Mouse (Mus musculus) embryonic fibroblast, embryonic 13.5 days (primary cell): Measurements from ENCODE around the gene Snapin. TPM values are rescaled to one million over a fixed set of nuclear protein-coding genes. Genes with fewer than 3 reads are reported as not detected.
A peak's percentile ranks its signal among the peaks of the same experiment; 100 is the strongest.

Source experiments
- H3K27ac ChIP-seq: 2 replicates; pipeline ENCODE4 v1.5.1; 2012; ENCODE audit warnings: low read length, control low read depth, inconsistent platforms; ENCODE audit not compliant: insufficient read depth
- H3K4me1 ChIP-seq: 2 replicates; pipeline ENCODE4 v1.6.1; 2011; ENCODE audit warnings: low read length; ENCODE audit not compliant: control insufficient read depth, insufficient read depth
- H3K4me3 ChIP-seq: 2 replicates; pipeline ENCODE4 v1.5.1; 2011; ENCODE audit warnings: mild to moderate bottlenecking, control low read depth, low read length; ENCODE audit not compliant: insufficient read depth
- CTCF ChIP-seq: IDR thresholded peaks from 2 replicates; pipeline ENCODE4 v1.5.1; 2011; ENCODE audit warnings: mild to moderate bottlenecking, control low read depth, low read length, moderate library complexity, borderline replicate concordance; ENCODE audit not compliant: insufficient read depth
- POLR2A ChIP-seq: IDR thresholded peaks from 2 replicates; pipeline ENCODE4 v1.6.1; 2011; ENCODE audit warnings: low read depth, mild to moderate bottlenecking, control low read depth, low read length, moderate library complexity
- polyA plus RNA-seq: library from polyadenylated mRNA; stranded (reverse); fragments of >200 nt; gene quantifications from 2 replicates; pipeline ENCODE4 v1.2.4, GENCODE M21; 2011; ENCODE audit warnings: low read depth; ENCODE audit not compliant: missing spikeins, insufficient read length

Snapin gene
- polyA plus RNA-seq, 1 experiment, result 102 TPM

DNA sequence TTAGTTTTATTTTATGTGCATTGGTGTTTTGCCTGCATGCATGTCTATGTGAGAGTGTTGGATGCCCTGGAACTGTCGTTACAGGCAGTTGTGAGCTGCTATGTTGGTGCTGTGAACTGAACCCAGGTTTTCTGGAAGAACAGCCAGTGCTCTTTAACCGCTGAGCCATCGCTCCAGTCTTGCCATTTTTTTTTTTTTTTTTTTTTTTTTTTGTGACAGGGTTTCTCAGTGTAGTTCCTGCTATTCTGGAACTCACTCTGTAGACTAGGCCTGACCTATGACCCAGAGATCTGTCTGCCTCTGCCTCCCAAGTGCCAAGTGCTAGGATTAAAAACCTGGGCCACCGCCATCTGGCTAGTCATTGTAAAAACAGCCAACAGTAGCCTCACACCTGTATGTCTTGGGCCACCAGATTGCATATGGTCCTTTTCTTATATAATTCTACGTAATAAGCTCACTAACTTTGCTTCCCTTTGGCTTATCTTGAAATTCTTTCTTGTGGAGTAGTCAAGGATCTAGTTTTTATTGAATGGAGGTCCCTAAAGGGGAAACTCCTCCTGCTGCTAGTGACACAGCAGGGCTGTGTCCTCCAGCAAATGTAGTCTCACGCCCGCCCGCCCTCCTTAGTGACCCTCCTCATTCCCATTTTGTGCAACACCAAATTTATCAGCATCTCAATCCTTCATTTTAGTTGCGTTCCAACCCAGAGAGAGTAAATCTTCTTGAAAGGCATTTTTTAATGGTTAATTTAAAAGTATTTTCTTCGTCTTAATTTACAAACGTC lies 45.2 kb downstream of the Snapin start:
- no peak for TF ChIP-seq POLR2A
- TF ChIP-seq CTCF, result no peak
- Histone ChIP-seq H3K4me1 (peaks cover 2% of the 10 kb centered on the region; the same call in 1 of the 2 replicates), H3K27ac (peak overlapping the region; percentile 32; the same call in 1 of the 2 replicates), H3K4me3 (no peak overlapping the region)

DNA sequence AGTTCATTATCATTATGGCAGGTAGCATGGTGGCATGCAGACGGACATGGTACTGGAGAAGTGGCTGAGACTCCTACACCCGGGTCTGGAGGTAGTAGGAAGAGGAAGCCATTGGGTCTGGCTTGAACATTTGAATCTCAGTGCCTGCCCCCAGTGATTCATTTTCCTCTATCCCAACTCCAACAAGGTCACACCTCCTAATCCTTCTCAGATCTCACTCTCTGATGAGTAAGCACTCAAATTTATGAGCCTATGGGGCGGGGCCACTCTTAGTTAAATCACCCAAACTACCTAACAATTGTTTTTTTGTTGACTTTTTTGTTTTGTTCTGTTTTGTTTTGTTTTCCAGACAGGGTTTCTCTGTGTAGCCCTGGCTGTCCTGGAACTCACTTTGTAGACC lies 46.9 kb downstream of the Snapin start:
- no peak overlapping the region for H3K27ac ChIP-seq
- no peak for TF ChIP-seq POLR2A
- TF ChIP-seq CTCF, result no peak
- peaks cover 2% of the 10 kb centered on the region; the same call in 1 of the 2 replicates for H3K4me1 ChIP-seq
- H3K4me3 ChIP-seq, result no peak overlapping the region

DNA sequence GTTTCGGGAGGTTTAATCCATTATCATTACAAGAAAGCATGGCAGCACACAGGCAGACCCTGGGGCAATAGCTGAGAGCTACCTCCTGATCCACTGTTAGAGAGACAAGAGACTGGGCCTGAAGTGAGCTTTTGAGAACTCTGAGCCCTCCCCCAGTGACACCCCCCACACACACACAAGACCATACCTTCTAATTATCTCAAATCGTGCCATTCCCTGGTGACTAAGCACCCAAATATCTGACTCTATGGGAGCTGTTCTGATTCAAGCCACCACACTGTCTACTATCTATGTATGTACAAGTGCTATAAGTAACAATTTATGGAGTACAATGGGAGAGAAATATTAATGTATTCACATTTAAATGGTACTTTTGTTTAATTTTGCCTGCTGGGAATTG lies 50.1 kb downstream of the Snapin start:
- no peak for TF ChIP-seq POLR2A
- TF ChIP-seq CTCF, result no peak
- no peak overlapping the region for H3K4me3 ChIP-seq
- H3K4me1 ChIP-seq, result peaks cover 2% of the 10 kb centered on the region; the same call in 1 of the 2 replicates
- H3K27ac ChIP-seq, result no peak overlapping the region

Other genes starting within 250 kb of the Snapin start
- gene Creb3l4, start 247.5 kb downstream of the Snapin start, polyA plus RNA-seq, result 2.0 and 2.3 TPM in 2 replicates
- 253 and 312 TPM in 2 replicates for gene Slc39a1, start 242.9 kb downstream of the Snapin start, polyA plus RNA-seq
- 29.5 and 34.3 TPM in 2 replicates for gene Crtc2, start 236.9 kb downstream of the Snapin start, polyA plus RNA-seq
- 6.8 and 10.3 TPM in 2 replicates for gene Dennd4b, start 225.8 kb downstream of the Snapin start, polyA plus RNA-seq
- gene Gatad2b, start 197.9 kb downstream of the Snapin start, polyA plus RNA-seq, result 63.1 and 70.0 TPM in 2 replicates
- gene Slc27a3, start 101.1 kb downstream of the Snapin start, polyA plus RNA-seq, result 9.0 and 20.0 TPM in 2 replicates
- gene Ints3, start 57.4 kb downstream of the Snapin start, polyA plus RNA-seq, result 39.5 and 40.0 TPM in 2 replicates
- gene Npr1, start 25.2 kb downstream of the Snapin start, polyA plus RNA-seq, result 0.18 TPM in 1 of 2 replicates, not detected in the other
- 82.1 and 97.0 TPM in 2 replicates for gene Ilf2, start 14.9 kb downstream of the Snapin start, polyA plus RNA-seq
- 92.9 and 111 TPM in 2 replicates for gene Chtop, start 18.5 kb upstream of the Snapin start, polyA plus RNA-seq
- 27.6 and 37.9 TPM in 2 replicates for gene S100a1, start 23.4 kb upstream of the Snapin start, polyA plus RNA-seq
- gene S100a13, start 23.4 kb upstream of the Snapin start, polyA plus RNA-seq, result 38.7 and 60.4 TPM in 2 replicates
- gene S100a14, start 35.8 kb upstream of the Snapin start, polyA plus RNA-seq, result not detected in 2 replicates
- gene S100a16, start 46.2 kb upstream of the Snapin start, polyA plus RNA-seq, result 40.2 and 49.1 TPM in 2 replicates
- 1.7 TPM in 1 of 2 replicates, not detected in the other for gene S100a3, start 69.5 kb upstream of the Snapin start, polyA plus RNA-seq
- gene S100a2, start 99.2 kb upstream of the Snapin start, polyA plus RNA-seq, result not detected in 2 replicates
- gene Gm42674, start 110.9 kb upstream of the Snapin start, polyA plus RNA-seq, result 3.5 TPM in 1 of 2 replicates, not detected in the other
- 454 and 1,115 TPM in 2 replicates for gene S100a4, start 112.7 kb upstream of the Snapin start, polyA plus RNA-seq
- gene S100a5, start 117.5 kb upstream of the Snapin start, polyA plus RNA-seq, result not detected in 2 replicates
- gene S100a6, start 121.8 kb upstream of the Snapin start, polyA plus RNA-seq, result 3,458 and 7,173 TPM in 2 replicates
- 1.9 and 2.2 TPM in 2 replicates for gene S100a7a, start 163.0 kb upstream of the Snapin start, polyA plus RNA-seq
- gene S100a8, start 177.9 kb upstream of the Snapin start, polyA plus RNA-seq, result not detected in 2 replicates
- gene S100a9, start 204.7 kb upstream of the Snapin start, polyA plus RNA-seq, result not detected in 2 replicates
- gene Pglyrp4, start 235.9 kb upstream of the Snapin start, polyA plus RNA-seq, result not detected in 2 replicates